Mouse (Mus musculus): ENCODE results near the gene Ttl. TPM values are rescaled to one million over a fixed set of nuclear protein-coding genes. Genes with fewer than 3 reads are reported as not detected.

The Ttl gene
- polyA plus RNA-seq, 1 experiment, result 0.32 TPM

DNA sequence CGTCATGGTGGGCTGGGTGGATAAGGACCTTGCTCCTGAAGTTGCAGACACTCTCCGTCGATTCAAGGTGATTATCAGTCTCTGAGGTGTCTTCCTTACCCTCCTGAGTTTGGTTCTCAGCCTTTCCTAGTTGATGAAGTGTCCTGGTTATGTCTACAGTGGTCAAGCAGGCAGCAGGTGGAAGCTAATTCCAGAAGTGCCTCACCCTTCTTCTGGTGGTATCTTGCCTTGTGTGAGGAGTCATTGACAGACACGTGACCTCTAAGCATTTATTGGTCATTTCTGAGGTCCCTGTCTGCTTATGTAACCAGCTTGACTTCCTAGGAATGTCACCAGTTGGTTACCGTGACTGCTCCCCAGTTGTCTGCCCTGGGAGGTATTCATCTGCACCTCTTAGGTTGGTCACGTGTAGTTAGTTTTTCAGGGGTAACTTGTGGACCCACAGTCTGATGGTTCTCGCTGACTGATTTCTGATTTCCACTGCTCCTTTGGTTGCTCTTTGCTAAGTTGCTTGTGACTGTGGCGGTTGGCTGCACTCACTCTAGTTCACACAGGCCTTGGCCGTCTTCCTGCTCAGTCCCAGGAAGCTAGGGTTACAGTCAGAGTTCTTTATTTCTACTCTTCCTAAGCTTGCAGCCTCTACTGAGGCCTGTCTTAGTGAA lies 50.1 kb downstream of the Ttl start:
- Histone ChIP-seq H3K36me3 (replicated peaks; ENCODE audit: low read length) (peaks cover 95% of the 10 kb centered on the region), H3K27me3 (replicated peaks) (no peaks in the 10 kb centered on the region), H3K9me3 (no peaks in the 10 kb centered on the region), H3K4me3 (replicated peaks) (no peak overlapping the region), H3K4me1 (no peaks in the 10 kb centered on the region)
- no peak for TF ChIP-seq GATA1 (IDR thresholded peaks at IDR 0.05; ENCODE audit: borderline replicate concordance, low read length)
- TF ChIP-seq FLI1 (IDR thresholded peaks at IDR 0.05; ENCODE audit: low read length), result no peak

DNA sequence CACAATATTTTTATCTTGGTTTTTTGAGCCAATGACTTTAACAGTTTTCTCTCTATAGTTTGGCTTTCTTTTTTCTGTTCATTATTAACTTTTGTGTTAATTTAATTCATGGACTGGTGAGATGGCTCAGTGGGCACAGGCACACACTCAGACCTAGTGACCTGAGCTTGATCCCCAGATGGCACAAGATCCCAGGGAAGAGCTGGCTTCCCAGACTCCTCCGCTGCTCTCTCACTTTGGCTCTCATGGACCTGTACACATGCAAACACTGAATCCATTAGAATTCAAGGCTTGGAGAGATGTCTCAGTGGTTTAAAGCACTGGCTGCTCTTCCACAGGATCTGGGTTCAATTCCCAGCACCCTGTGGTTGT lies 50.6 kb downstream of the Ttl start:
- Histone ChIP-seq H3K4me1 (no peaks in the 10 kb centered on the region), H3K4me3 (replicated peaks) (no peak overlapping the region), H3K27me3 (replicated peaks) (no peaks in the 10 kb centered on the region), H3K9me3 (no peaks in the 10 kb centered on the region), H3K36me3 (replicated peaks; ENCODE audit: low read length) (peaks cover 97% of the 10 kb centered on the region)
- no peak for TF ChIP-seq GATA1 (IDR thresholded peaks at IDR 0.05; ENCODE audit: borderline replicate concordance, low read length)
- TF ChIP-seq FLI1 (IDR thresholded peaks at IDR 0.05; ENCODE audit: low read length), result no peak

DNA sequence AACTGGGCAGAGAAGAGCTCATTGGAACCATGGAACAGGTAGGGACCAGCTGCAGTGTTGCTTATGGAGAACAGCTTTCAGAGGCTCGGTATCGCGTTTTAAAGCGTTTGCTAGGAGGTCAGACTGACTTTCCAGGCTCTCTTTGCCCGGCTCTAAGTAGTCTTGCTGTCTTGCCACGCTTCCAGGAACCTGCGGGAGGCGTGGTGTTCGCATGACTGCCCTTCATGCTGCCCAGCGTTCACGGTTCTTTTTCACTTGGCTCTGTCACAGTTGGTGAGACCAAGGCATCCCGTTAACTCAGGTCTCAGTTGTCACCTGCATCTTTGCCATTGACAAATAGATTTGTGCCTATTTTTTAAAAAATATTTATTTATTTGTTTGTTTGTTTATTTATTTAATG lies 52.3 kb downstream of the Ttl start:
- Histone ChIP-seq H3K27me3 (replicated peaks) (no peaks in the 10 kb centered on the region), H3K4me3 (replicated peaks) (no peak overlapping the region), H3K9me3 (no peaks in the 10 kb centered on the region), H3K4me1 (no peaks in the 10 kb centered on the region), H3K36me3 (replicated peaks; ENCODE audit: low read length) (peaks cover 95% of the 10 kb centered on the region)
- TF ChIP-seq GATA1 (IDR thresholded peaks at IDR 0.05; ENCODE audit: borderline replicate concordance, low read length) (no peak), FLI1 (IDR thresholded peaks at IDR 0.05; ENCODE audit: low read length) (no peak)

DNA sequence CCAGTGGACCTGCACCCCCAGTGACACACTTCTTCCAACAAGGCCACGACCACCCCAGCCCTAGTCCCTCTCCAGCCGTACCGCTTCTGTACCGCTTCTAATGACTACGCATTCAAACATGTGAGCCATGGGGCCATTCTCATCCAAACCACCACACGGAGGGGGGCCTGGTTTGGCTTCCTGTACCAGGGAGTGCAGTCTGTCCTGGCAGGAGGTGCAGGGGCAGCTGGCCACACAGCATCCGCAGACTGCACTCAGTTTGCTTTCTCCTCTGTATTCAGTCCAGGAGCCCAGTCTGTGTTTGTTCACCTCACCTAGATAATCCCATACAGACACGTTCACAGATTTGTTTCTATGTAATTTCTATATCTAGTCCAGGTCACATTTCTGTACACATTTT lies 56.2 kb downstream of the Ttl start:
- TF ChIP-seq GATA1 (IDR thresholded peaks at IDR 0.05; ENCODE audit: borderline replicate concordance, low read length) (no peak), FLI1 (IDR thresholded peaks at IDR 0.05; ENCODE audit: low read length) (no peak)
- Histone ChIP-seq H3K27me3 (replicated peaks) (no peaks in the 10 kb centered on the region), H3K4me3 (replicated peaks) (no peak overlapping the region), H3K4me1 (no peaks in the 10 kb centered on the region), H3K36me3 (replicated peaks; ENCODE audit: low read length) (peaks cover 94% of the 10 kb centered on the region), H3K9me3 (no peaks in the 10 kb centered on the region)

DNA sequence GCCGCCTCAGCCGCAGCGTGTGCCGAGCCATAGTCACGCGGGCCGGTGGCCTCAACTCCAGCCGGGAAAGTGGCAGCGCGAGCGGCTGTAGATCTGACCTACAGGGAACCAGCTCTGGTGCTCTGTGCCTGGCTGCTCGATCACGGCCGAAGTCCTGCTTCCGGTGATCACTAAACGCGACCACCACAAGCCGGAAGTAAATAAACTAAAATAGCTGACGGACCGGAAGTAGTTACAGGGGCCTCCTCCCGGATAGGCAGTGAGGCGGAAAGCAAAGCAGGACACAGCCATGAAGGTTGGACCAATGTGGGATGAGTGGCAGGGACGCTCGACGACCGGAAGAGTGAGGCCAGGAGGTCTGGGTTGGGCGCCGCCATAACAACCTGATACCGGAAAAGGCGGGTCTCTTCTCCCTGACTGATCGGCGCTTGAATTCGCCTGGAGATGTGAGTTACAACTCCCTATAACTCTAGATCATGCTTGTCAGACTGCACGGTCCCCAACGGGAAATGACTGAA lies 63.7 kb downstream of the Ttl start, which contains the start of gene Chchd5:
Gene Chchd5, plus strand, starts transcription at position 289 of the 518 bp plus-strand sequence.
- H3K4me1 ChIP-seq, result peaks cover 38% of the 10 kb centered on the region
- H3K9me3 ChIP-seq, result no peaks in the 10 kb centered on the region
- H3K27me3 ChIP-seq (replicated peaks), result no peaks in the 10 kb centered on the region
- TF ChIP-seq GATA1 (IDR thresholded peaks at IDR 0.05; ENCODE audit: borderline replicate concordance, low read length) (no peak), FLI1 (IDR thresholded peaks at IDR 0.05; ENCODE audit: low read length) (peak; percentile 99; the same call in 1 of the 2 replicates)
- peak within 1 kb of the TSS; percentile 94 for H3K4me3 ChIP-seq (replicated peaks)
- H3K36me3 ChIP-seq (replicated peaks; ENCODE audit: low read length), result peaks cover 70% of the 10 kb centered on the region

DNA sequence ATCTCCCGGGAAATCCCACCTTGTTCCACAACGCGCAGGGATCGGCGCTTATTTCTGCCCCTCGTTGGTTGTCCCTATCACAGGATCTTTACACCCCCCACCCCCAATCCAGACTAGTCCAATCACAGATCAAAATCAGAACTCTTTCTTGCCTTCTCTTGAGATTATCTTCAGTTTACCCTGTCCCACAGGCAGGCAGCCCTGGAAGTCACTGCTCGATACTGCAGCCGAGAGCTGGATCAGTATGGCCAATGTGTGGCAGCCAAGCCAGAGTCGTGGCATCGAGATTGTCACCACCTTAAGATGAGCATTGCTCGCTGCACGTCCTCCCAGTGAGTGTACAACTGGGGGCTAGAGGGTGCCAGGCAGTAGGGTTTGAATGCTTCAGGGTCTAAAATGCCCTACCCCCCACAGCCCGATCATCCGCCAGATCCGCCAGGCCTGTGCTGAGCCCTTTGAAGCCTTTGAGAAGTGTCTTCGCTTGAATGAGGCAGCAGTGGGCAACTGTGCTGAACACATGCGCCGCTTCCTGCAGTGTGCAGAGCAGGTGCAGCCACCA lies 64.3 kb downstream of the Ttl start:
- peaks cover 64% of the 10 kb centered on the region for H3K36me3 ChIP-seq (replicated peaks; ENCODE audit: low read length)
- TF ChIP-seq FLI1 (IDR thresholded peaks at IDR 0.05; ENCODE audit: low read length) (no peak), GATA1 (IDR thresholded peaks at IDR 0.05; ENCODE audit: borderline replicate concordance, low read length) (no peak)
- H3K4me1 ChIP-seq, result peaks cover 38% of the 10 kb centered on the region
- H3K9me3 ChIP-seq, result no peaks in the 10 kb centered on the region
- H3K4me3 ChIP-seq (replicated peaks), result peak overlapping the region; percentile 94
- no peaks in the 10 kb centered on the region for H3K27me3 ChIP-seq (replicated peaks)

DNA sequence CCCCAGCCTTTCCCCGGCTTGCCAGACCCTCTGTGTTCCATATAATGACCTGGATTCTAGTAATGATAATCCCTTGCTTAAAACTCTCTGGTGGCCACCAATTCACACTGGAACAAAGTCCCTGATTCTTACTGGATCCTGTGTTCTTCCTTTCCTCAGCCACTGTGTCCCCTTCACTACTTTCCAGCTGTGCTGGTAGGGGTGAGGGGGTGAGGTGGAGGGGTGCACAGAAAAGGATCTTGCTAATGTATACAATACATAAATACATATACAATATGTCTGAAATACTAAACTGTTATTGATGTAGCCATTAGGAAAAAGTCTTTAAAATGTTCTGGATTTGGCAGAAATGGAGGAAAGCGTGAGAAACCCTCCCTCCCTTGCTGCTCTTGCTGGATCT lies 65.0 kb downstream of the Ttl start:
- Histone ChIP-seq H3K36me3 (replicated peaks; ENCODE audit: low read length) (peaks cover 57% of the 10 kb centered on the region), H3K4me3 (replicated peaks) (peak overlapping the region; percentile 94)

DNA sequence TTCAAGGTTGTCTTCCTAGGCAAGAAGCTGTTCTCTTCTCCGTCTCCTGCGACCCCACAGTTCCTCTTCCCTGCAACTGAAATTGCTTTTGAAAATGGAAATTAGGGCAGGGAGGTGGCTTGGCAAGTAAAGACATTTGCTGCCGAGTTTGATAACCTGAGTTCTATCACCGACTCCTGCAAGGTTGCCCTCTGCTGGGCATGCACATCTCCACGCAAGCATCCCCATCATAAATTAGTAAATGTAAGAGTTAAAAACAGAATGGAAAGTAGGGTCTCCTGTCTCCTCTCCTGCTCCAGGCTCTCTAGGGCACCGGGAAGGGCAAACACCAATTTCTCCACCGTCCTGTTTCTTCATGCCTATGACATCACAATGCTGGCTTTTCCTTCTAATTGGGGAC lies 66.5 kb downstream of the Ttl start:
- Histone ChIP-seq H3K27me3 (replicated peaks) (no peaks in the 10 kb centered on the region), H3K4me1 (peaks cover 38% of the 10 kb centered on the region), H3K4me3 (replicated peaks) (no peak overlapping the region), H3K36me3 (replicated peaks; ENCODE audit: low read length) (peaks cover 44% of the 10 kb centered on the region), H3K9me3 (no peaks in the 10 kb centered on the region)
- no peak for TF ChIP-seq GATA1 (IDR thresholded peaks at IDR 0.05; ENCODE audit: borderline replicate concordance, low read length)
- no peak for TF ChIP-seq FLI1 (IDR thresholded peaks at IDR 0.05; ENCODE audit: low read length)

More for the DNA sequence above, 65.0 kb downstream of the Ttl start:
- Histone ChIP-seq H3K9me3 (no peaks in the 10 kb centered on the region), H3K27me3 (replicated peaks) (no peaks in the 10 kb centered on the region), H3K4me1 (peaks cover 38% of the 10 kb centered on the region)
- no peak for TF ChIP-seq FLI1 (IDR thresholded peaks at IDR 0.05; ENCODE audit: low read length)
- no peak for TF ChIP-seq GATA1 (IDR thresholded peaks at IDR 0.05; ENCODE audit: borderline replicate concordance, low read length)

DNA sequence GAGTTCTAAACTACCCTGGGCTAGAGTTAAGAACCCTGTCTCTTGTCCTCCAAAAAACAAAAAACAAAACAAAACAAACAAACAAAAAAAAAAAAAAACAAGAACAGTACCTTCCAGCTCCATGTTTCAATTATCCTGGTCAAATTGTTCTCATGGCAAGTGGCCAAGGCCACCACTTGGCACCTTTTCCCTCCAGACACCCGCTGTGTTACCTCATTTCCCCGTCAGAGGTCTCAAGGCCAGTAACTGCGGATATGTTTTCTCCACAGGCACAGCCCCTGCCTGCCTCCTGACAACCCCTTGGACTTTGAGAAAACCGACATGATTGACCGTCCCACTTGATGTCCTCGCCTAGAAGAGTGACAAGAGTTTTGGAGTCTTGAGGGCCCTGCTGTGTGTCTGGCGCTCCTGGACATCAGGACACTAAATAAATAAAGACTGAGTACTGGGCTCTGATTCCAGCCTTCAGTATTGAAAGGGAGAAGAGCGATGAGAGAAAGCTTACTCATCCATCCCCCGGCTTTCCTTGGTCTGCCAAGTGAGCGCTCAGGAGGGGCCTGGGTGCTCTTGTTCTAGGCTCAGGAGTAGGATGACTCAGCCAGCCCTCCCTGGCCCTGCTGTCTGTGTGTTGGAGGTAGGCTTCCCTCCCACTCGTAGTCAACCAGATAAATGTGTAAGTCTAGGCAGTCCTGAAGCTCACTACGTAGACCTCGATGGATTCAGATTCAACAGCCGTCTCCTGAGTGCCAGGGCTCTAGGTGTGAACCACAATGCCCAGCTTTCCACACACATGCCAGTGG lies 67.5 kb downstream of the Ttl start:
- peaks cover 37% of the 10 kb centered on the region for H3K4me1 ChIP-seq
- H3K4me3 ChIP-seq (replicated peaks), result no peak overlapping the region
- TF ChIP-seq GATA1 (IDR thresholded peaks at IDR 0.05; ENCODE audit: borderline replicate concordance, low read length) (no peak), FLI1 (IDR thresholded peaks at IDR 0.05; ENCODE audit: low read length) (no peak)

DNA sequence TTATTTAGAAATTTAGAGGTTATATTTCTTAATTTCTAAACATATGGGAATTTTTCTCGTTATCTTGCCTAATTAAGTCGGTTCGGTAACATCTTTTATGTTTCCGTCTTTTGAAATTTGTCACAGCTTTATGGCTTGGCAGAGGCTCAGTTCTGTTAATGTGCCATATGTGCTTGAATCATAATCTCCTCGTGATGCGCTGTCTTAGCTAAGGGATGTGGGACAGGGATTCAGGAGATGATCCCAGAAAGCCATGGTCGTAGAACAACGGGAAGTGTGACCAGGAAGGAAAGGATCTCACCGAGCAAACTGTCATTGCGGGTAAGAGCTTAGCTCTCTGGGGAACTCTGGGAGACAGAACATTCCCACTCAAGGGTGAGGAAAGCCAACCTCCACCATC lies 74.2 kb downstream of the Ttl start:
- no peak overlapping the region for H3K4me3 ChIP-seq (replicated peaks)
- peaks cover 7% of the 10 kb centered on the region for H3K36me3 ChIP-seq (replicated peaks; ENCODE audit: low read length)
- no peaks in the 10 kb centered on the region for H3K9me3 ChIP-seq
- H3K27me3 ChIP-seq (replicated peaks), result peaks cover 2% of the 10 kb centered on the region
- TF ChIP-seq FLI1 (IDR thresholded peaks at IDR 0.05; ENCODE audit: low read length) (no peak), GATA1 (IDR thresholded peaks at IDR 0.05; ENCODE audit: borderline replicate concordance, low read length) (no peak)
- peaks cover 14% of the 10 kb centered on the region for H3K4me1 ChIP-seq

More for the DNA sequence above, 67.5 kb downstream of the Ttl start:
- H3K9me3 ChIP-seq, result no peaks in the 10 kb centered on the region
- H3K36me3 ChIP-seq (replicated peaks; ENCODE audit: low read length), result peaks cover 43% of the 10 kb centered on the region
- no peaks in the 10 kb centered on the region for H3K27me3 ChIP-seq (replicated peaks)

Other genes with a start within 250 kb of the Ttl start
- gene Tmem87b, start 247.8 kb upstream of the Ttl start, polyA plus RNA-seq (2012; ENCODE audit: insufficient read depth, low replicate concordance), result 1.1 and 1.9 TPM in 2 replicates
- gene Fbln7, start 203.0 kb upstream of the Ttl start, polyA plus RNA-seq (2012; ENCODE audit: insufficient read depth, low replicate concordance), result not detected in 2 replicates
- gene Zc3h8, start 121.9 kb upstream of the Ttl start, polyA plus RNA-seq (2012; ENCODE audit: insufficient read depth, low replicate concordance), result 0.30 TPM in 1 of 2 replicates, not detected in the other
- gene Zc3h6, start 98.5 kb upstream of the Ttl start, polyA plus RNA-seq (2012; ENCODE audit: insufficient read depth, low replicate concordance), result 1.2 and 3.1 TPM in 2 replicates
- gene Gm10762, start 98.2 kb upstream of the Ttl start, polyA plus RNA-seq (2012; ENCODE audit: insufficient read depth, low replicate concordance), result 5.8 and 7.2 TPM in 2 replicates
- not detected in 2 replicates for gene Vinac1, start 17.8 kb upstream of the Ttl start, polyA plus RNA-seq (2012; ENCODE audit: insufficient read depth, low replicate concordance)
- gene Polr1b, start 35.1 kb downstream of the Ttl start, polyA plus RNA-seq (2012; ENCODE audit: insufficient read depth, low replicate concordance), result 1.9 and 2.2 TPM in 2 replicates
- gene Chchd5, start 63.8 kb downstream of the Ttl start, polyA plus RNA-seq (2012; ENCODE audit: insufficient read depth, low replicate concordance), result 6.1 and 19.5 TPM in 2 replicates
- 16.4 and 76.5 TPM in 2 replicates for gene Slc20a1, start 132.8 kb downstream of the Ttl start, polyA plus RNA-seq (2012; ENCODE audit: insufficient read depth, low replicate concordance)
- gene Ckap2l, start 231.3 kb downstream of the Ttl start, polyA plus RNA-seq (2012; ENCODE audit: insufficient read depth, low replicate concordance), result 9.6 and 47.7 TPM in 2 replicates
- gene Il1a, start 244.0 kb downstream of the Ttl start, polyA plus RNA-seq (2012; ENCODE audit: insufficient read depth, low replicate concordance), result 1.3 TPM in 1 of 2 replicates, not detected in the other